Mouse (Mus musculus) granulocyte monocyte progenitor cell, adult 5-6 weeks (primary cell): ENCODE measurements around the gene Pxn. TPM values are rescaled to one million over a fixed set of nuclear protein-coding genes. Genes with fewer than 3 reads are reported as not detected.

Experiments
- ATAC-seq: replicated peaks from 2 replicates; pipeline ENCODE4 v1.8.0; 2016; ENCODE audit warnings: mild to moderate bottlenecking, moderate TSS enrichment, inconsistent platforms; ENCODE audit not compliant: poor library complexity, severe bottlenecking
- total RNA-seq, 2 experiments: library from RNA; stranded (forward) in 1 of 2; stranded (reverse) in 1 of 2; fragments of 200-712, 200-1000 nt in 1 of 2; fragments of >200 nt in 1 of 2; fragmentation: Nextera tagmentation in 1 of 2; gene quantifications; 2 replicates each; pipeline ENCODE4 v1.2.3; 2014 to 2017

The Pxn gene
- total RNA-seq, 2 experiments from 2014 or later, result 56.2 to 110 TPM

- ATAC-seq, result 0 out of 2 replicates have a peak, but pooled peaks have one; percentile 8
These were observed 17.5 kb downstream of the Pxn start for GRCm38 (mm10) chr5:115523971-115524370.

DNA sequence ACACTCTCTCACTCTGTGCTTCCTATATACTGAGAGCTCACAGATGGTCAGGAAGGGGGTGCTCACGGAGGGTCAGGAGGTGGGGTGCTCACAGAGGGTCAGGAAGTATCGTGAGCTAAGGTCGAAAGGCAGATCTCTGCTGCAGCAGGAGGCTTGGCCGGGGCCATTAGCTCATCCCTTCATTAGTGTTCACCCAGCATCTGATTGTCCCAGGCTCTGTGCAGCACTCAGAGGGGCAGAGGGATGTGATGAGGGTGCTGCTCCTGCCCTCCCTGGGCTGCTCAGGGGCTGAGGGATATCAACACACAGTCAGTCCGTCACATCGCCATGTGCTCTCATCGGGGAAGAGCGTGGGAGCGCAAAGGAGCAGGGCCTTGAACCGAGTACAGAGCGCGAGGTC, 18.0 kb downstream of the Pxn start:
- ATAC-seq, result no peak

GRCm38 (mm10) chr5:115525416-115525815, 18.9 kb downstream of the Pxn start:
- ATAC-seq, result no peak

- no peak for ATAC-seq
These were observed 19.5 kb downstream of the Pxn start for GRCm38 (mm10) chr5:115525943-115526342.

- ATAC-seq, result no peak
These were observed 20.2 kb downstream of the Pxn start for GRCm38 (mm10) chr5:115526456-115527202.

- no peak for ATAC-seq
These were observed 21.7 kb downstream of the Pxn start for GRCm38 (mm10) chr5:115528128-115528527.

GRCm38 (mm10) chr5:115529364-115529741, 22.9 kb downstream of the Pxn start:
- no peak for ATAC-seq

DNA sequence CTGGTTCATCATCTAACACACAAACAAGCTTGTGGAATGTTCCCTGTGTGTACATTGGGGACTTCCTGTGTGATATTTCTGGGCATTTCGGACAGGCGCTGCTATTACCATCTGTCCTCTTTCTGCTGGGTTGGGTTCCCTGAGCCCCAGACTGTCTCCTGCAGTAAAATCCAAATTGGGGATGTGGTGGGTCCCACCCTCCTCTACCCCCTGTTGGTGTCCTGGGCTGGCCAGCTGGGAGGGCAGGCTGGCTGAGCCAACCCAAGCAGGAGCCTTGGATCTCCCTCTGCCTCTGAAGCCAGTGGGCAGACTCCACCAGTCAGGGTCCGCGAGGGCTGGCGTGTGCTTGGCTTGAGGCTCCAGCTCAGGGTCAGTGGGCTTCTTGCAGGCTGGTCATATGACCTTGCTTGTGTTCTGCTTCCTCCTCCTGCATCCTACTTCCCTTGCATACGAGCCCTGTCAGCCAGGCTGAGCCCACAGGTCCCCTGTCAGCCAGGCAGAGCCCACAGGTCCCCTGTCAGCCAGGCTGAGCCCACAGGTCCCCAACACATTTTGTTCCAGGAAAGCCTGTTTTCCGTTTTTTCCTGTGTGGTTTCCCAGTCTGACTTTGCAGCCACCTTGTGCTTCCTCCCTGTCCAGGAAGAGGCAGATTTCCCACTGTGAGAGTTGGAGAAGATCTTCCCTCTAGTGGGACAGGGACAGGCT, 23.4 kb downstream of the Pxn start:
- ATAC-seq, result peak; percentile 60

GRCm38 (mm10) chr5:115530447-115530809, 24.0 kb downstream of the Pxn start:
- ATAC-seq, result peak; percentile 50

- no peak for ATAC-seq
These were observed 25.3 kb downstream of the Pxn start for GRCm38 (mm10) chr5:115531671-115532270.

DNA sequence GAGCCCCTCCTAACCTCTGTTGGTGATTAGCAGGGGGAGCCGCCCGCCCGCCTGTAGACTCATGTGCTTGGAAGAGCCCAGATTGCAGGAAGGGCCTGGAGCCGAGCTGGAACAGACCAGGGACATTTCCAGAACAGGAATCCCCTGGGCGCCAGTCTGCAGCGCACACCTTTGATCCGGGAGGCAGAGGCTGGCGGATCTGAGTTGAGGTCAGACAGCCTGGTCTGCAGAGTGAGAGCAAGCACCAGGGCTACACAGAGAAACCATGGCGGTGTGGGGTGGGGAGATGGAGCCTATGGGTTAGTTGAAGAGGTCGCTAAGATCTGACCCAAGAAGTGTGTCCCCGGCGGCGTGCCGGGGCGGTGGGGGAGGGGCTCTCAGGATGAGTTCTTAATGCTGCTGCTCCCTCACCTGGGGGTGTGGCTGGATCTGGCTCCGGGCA, 27.8 kb downstream of the Pxn start:
- ATAC-seq, result no peak

DNA sequence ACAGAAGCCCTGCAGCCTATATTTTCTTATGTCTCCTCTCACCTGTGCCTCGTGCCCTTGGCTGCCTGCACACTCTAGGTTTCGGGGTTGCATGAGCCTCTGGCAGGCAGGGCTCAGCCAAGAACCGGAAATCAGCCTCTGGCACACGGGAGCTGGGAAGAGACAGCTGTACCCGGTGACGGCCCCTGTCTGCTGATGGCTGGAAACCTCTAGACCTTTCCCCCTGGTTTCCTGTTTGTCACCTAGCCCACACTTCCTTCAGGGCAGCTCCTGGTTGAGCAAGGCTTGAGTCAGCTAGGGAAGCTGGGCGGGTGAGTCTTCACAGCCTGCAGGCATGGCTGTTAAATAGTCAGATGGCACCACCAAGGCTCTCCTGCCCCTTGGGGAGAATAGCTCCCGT, 28.4 kb downstream of the Pxn start:
- ATAC-seq, result peak; percentile 47

- peak; percentile 61 for ATAC-seq
These were observed 29.2 kb downstream of the Pxn start for GRCm38 (mm10) chr5:115535635-115536034.

DNA sequence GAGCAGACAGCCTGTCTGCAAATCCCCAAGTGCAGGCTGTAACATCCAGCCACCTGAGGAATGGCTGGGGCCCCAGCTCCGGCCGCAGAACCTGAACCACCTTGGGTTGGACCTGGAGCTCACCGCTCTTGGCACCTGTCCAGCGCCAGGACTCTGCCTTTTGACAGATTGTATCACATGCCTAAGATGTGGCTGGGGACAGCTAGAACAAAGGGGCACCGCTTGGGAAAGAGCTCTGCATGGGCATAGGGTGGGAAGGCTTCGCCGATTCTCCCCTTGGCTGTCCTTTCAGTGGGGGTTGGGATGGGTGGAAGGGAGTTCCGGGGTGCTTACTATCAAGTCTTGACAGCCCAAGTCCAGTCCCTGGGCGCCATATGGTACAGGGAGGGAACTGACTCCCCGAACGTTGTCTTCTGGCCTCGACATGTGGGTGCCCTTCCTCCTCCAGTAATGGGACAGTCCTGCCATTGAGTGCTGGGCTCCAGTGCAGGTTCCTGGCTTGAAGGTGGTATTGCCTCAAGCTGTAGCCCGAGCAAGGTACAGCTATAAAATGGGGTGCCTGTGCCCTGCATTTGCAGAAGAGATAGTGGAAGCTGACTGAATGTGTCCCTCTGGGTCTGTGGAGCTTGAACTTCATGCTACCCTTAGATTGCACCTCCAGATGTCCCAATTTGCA, 31.7 kb downstream of the Pxn start:
- ATAC-seq, result no peak

DNA sequence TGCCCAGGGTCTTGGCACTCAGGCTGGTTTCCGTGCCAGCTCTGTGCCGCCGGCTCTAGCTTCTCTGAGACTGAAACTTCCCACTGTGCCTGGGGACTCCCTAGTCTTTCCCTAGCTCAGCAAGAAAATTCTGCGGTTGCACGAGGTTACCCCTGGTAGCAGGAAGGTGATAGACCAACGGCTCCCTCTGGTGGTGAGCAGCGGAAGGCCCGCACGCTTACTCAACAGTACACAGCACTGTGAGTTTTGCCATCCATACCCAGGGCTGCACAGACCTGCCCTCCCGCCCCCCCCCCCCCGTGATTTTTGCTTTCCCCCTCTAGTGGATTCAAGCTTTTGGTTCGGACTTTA, 32.2 kb downstream of the Pxn start:
- ATAC-seq, result peak; percentile 47

- ATAC-seq, result peak; percentile 50
These were observed 36.3 kb downstream of the Pxn start for GRCm38 (mm10) chr5:115542635-115543384.

DNA sequence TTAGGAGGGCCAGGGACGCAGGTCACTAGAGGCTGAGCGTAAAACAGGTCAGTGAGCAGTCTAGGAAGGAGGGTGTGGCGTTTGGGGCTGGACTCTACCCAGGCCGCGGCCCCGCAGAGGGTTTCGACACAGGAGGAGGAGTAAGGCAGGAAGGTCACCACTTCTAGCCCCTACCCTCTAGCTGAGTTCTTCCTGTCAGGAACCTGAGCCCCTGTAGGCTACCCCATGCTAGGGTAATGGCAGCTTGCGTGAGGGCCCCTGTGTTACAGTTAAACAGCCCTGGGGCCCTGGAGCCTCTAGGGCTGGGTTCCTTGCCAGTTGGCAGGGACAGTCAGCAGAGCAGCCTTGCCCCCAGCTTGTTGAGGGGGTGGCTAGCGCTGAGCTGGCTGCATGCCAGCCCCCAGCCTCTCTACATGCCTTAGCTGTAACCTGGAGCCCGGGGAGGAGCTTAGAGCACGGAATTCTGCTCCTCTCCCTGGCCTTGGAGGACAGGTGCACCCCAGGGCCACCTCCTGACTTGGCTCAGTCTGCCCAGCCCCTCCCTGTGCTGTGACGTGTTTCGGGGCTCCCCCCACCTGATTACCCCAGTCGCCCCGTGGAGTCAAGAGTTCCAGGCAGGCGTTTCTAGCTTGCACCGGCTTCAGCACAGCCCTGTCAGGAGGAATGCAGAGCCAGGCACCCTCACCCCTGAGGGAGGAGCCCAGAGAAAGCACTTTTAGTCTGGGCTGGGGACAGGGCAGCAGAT, 37.2 kb downstream of the Pxn start:
- ATAC-seq, result peak; percentile 57

DNA sequence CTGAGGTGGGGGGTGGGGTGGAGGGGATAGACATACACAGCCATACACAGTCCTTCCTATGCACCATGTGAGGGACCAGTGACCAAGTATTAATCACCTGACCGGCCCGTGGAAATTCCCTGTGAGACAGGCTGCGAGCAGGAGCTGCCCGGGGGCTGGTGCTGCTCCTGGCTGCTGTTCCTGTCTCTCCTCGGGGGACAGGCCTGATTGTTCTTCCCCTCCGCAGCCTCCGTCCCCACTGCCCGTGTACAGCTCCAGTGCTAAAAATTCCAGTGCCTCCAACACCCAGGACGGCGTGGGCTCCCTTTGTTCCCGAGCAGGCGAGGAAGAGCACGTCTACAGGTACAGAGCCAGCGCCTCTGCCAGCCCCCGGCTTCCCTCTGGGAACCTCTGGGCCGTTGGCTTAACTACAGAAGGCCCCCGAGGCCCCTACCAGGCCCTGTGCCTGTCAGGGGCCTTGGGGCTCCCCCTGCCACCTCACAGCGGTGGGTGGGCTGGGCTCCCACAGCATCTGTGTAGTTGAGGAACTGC, 38.2 kb downstream of the Pxn start:
- peak; percentile 33 for ATAC-seq

GRCm38 (mm10) chr5:115545636-115546035, 39.2 kb downstream of the Pxn start:
- ATAC-seq, result no peak
